Mouse (Mus musculus) small intestine, adult 2 months (tissue): ENCODE data around the gene Cyfip1.

Experiments
- CTCF ChIP-seq: fragments of 200-500 bp; IDR thresholded peaks from 2 replicates; pipeline ENCODE4 v1.5.1; 2012; ENCODE audit warnings: low read depth, mild to moderate bottlenecking, control low read depth, inconsistent platforms, low read length, moderate library complexity, mixed read lengths; ENCODE audit not compliant: insufficient replicate concordance, insufficient read length; ENCODE audit errors: extremely low read depth
- POLR2A ChIP-seq: fragments of 200-500 bp; IDR thresholded peaks from 2 replicates; pipeline ENCODE4 v1.6.1; 2012; ENCODE audit warnings: low read depth, mild to moderate bottlenecking, control low read depth, inconsistent platforms, low read length, moderate library complexity

GRCm38 (mm10) chr7:55938341-55938740 lies 96.8 kb downstream of the Cyfip1 start:
- TF ChIP-seq POLR2A (no peak), CTCF (no peak)
